Mouse (Mus musculus) adrenal gland, adult (tissue): ENCODE data around the gene Rap1gap.
A peak's percentile ranks its signal among the peaks of the same experiment; 100 is the strongest.

ENCODE experiments used
- DNase-seq, 2 experiments: peaks; one replicate each; pipeline ENCODE4 v3.0.0; 2022 to 2023; ENCODE audit warnings: low spot score in 1 of 2; ENCODE audit not compliant: inconsistent age in 2 of 2

Rap1gap gene

GRCm38 (mm10) chr4:137661078-137661450 lies 3.5 kb upstream of the Rap1gap start:
- no peak for DNase-seq

- no peak for DNase-seq
These were observed 3.0 kb upstream of the Rap1gap start for GRCm38 (mm10) chr4:137661547-137661946.

DNA sequence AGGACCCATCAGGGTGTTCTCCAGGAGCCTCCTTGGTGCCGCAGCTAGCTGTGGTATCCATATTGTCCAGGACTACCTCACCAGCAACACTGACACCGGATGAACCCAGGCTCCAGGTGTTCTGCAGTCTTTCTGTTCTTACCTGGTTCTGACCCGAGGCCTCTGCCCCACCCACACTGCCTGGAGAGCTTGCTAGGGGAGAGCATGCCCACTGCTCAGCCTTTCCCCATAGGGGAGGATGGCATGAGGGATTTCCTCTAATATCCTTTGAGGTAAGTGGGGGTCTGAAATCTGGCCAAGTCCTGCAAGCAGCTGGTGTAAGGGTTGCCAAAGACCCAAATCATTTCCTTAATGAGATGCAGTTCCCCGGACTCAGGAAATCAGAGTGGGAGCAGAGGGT lies 1.0 kb upstream of the Rap1gap start:
- DNase-seq: no peak

GRCm38 (mm10) chr4:137664980-137665675 lies 602 bp downstream of the Rap1gap start:
- DNase-seq: peak; percentile 53 to 82

GRCm38 (mm10) chr4:137665791-137666190 lies 1.3 kb downstream of the Rap1gap start:
- no peak for DNase-seq

DNA sequence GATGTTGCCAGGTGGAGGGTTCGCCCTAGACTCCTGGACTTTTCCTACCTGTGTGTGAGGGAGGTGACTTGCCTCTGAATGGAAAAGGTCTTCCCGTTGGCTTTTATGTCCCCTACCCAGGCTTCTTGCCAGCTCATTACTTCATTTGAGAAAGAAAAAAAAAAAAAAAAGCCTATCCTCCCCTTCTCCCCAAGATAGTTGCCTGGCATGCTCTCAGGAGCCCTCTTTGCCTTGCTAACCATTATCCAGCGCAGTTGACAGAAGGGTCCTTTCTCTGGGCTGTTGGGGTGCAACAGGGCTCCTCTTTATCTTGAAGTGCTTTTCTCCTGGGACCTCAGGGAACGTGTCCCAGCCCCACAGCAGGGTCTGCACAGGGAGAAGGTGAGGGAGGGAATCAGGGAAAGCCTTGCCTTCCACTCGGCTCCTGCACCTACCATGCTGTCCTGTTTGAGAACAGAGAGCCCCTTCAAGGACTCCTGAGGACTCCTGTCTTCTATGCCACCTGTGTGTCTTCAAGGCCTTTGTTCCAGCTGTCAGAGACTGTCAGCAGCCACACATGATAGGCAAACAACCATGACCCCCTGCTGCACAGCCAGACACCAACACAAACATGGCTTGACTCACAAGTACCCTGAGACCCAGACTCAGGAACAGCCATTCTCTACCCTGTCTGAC lies 1.9 kb downstream of the Rap1gap start:
- no peak for DNase-seq

DNA sequence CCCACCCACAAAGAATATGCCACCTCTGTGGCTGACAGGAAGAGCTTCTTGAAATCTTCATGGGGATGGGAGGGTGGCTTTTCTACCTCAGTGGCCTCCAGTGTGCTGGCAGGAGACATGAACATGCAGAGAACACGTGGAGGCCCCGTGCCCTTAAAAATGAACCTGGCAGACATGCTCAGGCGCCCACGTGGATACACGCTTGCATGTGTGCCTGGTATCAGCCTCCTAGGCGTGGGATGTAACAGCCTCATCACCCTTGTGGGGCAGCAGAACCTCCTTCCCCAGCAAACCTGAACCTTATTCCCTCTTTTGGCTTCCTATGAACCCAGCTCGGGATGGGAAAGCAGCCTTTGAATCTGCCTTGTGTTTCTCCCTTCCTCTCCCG lies 2.4 kb downstream of the Rap1gap start:
- no peak for DNase-seq

GRCm38 (mm10) chr4:137667747-137668146 lies 3.2 kb downstream of the Rap1gap start:
- DNase-seq: no peak

DNA sequence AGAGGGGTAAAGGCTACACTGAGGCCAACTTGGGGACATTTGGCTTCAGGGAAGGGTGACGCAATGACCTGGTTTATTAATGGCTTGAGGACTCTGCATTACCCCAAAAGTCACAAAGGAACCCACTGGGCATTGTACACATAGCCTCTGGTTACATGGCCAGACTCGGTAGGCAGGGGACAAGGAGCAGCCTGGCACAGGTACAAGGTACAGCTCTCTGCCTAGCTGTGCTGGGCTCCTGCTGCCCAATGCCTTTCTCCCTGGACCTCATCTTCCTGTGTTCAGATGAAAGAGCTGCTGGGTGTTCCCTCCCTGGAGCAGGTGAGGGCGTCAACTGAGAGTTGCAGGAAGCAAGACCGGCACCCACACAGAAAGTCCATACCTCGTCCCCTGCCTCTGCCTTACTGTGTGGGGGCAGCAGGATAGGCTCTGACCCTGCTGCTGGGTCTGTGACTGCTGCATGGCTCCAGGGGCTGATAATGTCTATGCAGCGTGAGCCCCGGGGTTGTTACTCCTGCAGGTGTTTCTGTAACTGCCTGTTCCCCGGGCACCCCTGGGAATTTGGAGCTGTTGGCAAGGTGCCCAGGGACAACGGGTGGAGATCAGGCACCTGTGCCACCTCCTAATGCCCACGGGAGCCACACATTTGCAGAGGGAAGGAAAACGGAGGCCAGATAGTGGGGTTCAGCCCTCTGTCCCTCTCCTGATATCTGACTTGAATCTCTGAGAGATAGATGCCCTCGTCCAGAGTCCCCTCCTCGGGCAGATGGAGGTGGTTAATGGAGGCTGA lies 7.4 kb downstream of the Rap1gap start:
- no peak for DNase-seq

DNA sequence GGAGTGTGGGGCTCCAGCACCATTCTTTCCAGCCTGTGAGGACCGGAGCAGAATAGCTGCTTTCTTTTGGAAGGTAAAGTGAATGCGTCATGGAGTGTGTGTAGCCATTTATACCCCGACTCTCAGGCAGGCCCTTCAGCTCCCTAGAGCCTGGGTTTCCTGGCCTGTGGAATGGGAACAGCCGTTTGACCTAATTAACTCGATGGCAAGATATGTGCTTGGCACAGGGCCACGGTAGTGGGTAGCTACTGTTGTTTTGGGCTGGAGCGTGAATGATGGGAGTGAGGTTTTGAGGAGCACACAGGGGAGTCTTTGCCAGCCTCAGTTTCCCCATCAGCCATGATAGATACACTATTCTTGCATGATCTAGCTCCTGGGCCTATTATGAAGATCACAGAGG lies 11.0 kb downstream of the Rap1gap start:
- no peak for DNase-seq

- peak; percentile 75 to 93 for DNase-seq
These were observed 11.5 kb downstream of the Rap1gap start for GRCm38 (mm10) chr4:137676057-137676456.

DNA sequence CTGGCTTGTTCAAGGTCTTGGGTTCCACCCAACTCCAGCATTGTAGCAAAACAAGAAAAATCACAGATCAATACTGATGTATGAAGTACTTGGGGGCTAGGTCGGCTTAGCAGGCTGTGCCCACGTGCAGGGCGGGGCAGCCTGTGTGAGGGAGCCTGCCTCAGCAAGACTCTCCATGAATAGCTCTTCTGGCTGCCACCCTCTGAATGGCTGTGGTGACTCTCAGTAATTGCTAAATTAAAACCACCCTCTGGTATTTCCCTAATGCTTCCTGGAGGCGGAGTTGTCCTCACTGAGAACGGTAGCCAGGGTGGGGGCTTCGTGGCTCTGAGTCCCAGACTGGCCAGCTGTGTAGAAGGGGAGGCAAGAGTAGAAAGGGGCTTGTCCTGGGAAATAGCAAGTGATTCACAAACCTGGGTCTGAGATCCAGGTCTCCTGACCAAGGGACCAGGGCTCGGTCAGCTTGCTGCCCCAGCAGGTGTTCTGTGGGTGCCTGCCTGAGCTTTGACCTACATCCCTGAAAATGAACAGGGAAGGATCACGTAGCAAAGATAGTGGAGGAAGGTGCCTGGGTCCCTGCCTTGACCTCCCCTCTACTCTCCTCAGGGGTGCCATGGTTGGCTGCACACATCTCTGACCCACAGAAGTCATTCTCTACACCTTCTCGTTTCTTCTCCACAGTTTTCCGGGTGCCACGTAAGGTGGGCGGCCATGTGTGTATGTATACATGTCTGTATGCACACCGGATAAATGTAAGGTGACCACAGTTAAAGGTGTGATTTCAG lies 12.4 kb downstream of the Rap1gap start:
- DNase-seq: no peak

- DNase-seq: no peak
These were observed 13.4 kb downstream of the Rap1gap start for GRCm38 (mm10) chr4:137677906-137678305.

- no peak for DNase-seq
These were observed 14.0 kb downstream of the Rap1gap start for GRCm38 (mm10) chr4:137678568-137678967.

DNA sequence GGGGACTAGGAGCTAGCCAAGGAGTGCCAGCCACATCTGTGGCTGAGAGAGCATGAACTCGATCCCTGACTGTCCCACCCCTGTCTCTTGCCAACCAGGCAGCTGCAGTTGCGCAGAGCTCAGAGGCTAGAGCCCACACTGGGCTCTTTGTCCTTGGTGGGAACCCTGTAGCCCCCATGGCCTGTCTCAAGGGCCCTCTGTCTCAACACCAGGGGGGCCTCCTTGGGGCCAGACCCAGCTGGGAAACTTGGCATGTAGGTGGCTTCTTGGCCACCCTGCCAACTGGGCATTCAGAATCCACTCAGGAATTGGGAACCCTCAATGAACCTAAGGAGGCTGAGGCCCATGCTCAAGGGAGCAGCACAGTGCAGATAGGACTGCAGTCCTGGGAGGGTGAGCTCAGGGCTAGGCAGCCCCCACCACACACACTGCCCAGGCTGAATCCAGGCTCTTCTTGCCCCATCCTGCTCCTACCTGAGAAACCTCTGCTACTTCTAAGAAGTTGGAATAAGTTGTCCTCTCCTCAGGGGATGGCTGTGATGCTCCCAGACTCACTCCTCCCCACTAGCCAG lies 15.5 kb downstream of the Rap1gap start:
- no peak for DNase-seq

- DNase-seq: no peak
These were observed 16.2 kb downstream of the Rap1gap start for GRCm38 (mm10) chr4:137680721-137681120.

DNA sequence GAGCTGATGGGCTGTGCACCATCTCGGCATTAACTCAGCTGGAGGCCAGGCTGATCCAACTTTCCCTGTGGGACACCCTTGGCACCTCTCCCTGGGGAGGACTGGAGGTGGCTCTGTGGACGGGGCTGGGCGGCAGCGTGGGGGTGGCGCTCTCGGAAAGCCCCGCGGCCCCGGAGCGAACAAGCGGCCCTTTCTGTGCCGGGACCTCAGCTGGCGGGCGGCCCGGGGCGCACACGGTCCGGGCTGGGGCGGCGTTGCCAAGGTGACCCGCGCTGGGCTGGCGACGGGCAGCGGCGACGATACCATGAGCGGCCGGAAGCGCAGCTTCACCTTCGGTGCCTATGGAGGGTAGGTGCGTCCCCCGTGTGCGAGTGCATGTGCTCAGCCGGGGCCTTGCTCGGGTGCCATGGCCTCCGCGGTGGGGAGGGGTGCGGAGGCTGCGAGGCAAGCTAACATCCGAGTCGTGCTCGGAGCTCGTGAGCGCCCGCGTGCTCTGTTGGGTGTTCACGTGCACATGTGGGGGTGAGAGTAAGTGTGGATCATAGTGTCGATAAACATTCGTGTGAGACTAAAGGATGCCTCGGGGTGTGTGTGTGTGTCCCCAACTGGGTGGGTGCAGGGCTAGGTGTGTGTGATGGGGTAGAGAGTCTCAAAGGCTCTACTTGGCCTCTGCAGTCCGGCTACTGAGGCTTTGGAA lies 17.0 kb downstream of the Rap1gap start:
- DNase-seq: peak; percentile 67 to 80

GRCm38 (mm10) chr4:137682961-137683453 lies 18.5 kb downstream of the Rap1gap start:
- DNase-seq: peak; percentile 56 to 73

DNA sequence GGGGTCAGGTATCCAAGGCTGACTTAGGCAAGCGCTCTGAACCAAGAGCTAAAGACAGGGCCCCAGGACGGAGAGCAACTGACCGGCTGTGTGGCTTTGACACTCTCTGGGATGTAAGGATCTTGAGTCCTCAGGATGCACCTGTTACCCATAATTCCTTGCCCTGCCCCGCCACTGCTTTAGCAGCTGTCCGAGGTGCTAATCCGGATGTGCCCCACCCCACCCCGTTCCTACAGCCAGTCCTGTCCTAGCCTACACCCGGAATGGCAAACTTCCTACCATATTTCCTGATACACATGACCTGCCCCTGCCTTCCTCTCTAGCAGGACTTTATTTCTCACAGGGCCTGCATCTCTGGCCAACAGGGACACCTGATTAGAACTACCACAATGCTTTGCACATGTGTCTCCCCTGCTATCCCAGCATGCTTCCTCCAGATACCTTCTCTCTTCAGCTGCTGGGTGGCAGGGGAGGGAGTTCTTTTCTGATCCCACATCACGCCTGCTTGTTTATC lies 20.4 kb downstream of the Rap1gap start:
- no peak for DNase-seq

DNA sequence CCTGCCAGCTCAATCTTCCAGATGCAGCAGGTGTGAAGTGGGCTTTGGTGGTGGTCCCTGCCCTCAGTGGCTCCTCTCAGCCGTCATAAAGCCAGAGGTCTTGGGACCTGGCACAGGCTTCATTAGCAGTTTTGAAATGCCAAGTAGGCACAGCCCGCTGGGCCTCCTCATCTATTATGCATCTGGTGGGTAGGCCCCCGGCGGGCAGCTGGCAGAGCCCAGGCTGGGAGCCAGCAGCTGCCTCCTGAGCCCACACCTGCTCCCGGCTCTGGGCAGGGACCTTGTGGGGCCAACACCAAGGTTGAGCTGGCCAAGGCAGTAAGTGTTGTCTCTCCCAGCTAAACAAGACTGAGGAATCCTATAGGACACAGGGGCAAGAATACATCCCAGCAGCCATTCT lies 21.8 kb downstream of the Rap1gap start:
- DNase-seq: no peak
